Mouse (Mus musculus) bone marrow macrophage, adult 2 months (primary cell): ENCODE data around the gene Lce3a. TPM values are rescaled to one million over a fixed set of nuclear protein-coding genes. Genes with fewer than 3 reads are reported as not detected.

Experiments used
- H3K27ac ChIP-seq: 2 replicates; pipeline ENCODE4 v1.5.1; 2012; ENCODE audit warnings: low read depth, low read length; ENCODE audit not compliant: insufficient read depth
- H3K4me1 ChIP-seq: 2 replicates; pipeline ENCODE4 v1.6.1; 2012; ENCODE audit warnings: low read length; ENCODE audit not compliant: control insufficient read depth, insufficient read depth
- H3K4me3 ChIP-seq: 2 replicates; pipeline ENCODE4 v1.5.1; 2012; ENCODE audit warnings: mild to moderate bottlenecking, low read length, moderate library complexity; ENCODE audit not compliant: insufficient read depth
- CTCF ChIP-seq: IDR thresholded peaks from 2 replicates; pipeline ENCODE4 v1.5.1; 2012; ENCODE audit warnings: low read depth, mild to moderate bottlenecking, low read length, moderate library complexity
- POLR2A ChIP-seq: IDR thresholded peaks from 2 replicates; pipeline ENCODE4 v1.6.1; 2012; ENCODE audit warnings: mild to moderate bottlenecking, low read depth, low read length, borderline replicate concordance
- polyA plus RNA-seq: library from polyadenylated mRNA; stranded (reverse); fragments of >200 nt; gene quantifications from 2 replicates; pipeline ENCODE4 v1.2.4, GENCODE M21; 2012; ENCODE audit not compliant: missing spikeins, insufficient read depth, insufficient read length

Gene Lce3a
- not detected in 2 replicates for polyA plus RNA-seq

- TF ChIP-seq CTCF = no peak
- TF ChIP-seq POLR2A = no peak
- Histone ChIP-seq H3K4me1 (no peaks in the 10 kb centered on the region), H3K4me3 (no peak within 1 kb of the TSS), H3K27ac (no peak within 1 kb of the TSS)
Observed at GRCm38 (mm10) chr3:92926130-92926529, at the start of gene Lce3a. Lce3a (minus strand) TSS chr3:92926230.

GRCm38 (mm10) chr3:92966761-92967160, 40.7 kb upstream of the Lce3a start, which contains the start of gene Lce3e:
Lce3e (plus strand) TSS chr3:92967061.
- TF ChIP-seq POLR2A (no peak), CTCF (no peak)
- H3K4me1 ChIP-seq = no peaks in the 10 kb centered on the region
- no peak within 1 kb of the TSS for H3K27ac ChIP-seq
- no peak within 1 kb of the TSS for H3K4me3 ChIP-seq

GRCm38 (mm10) chr3:92957090-92957489, 31.1 kb upstream of the Lce3a start, which contains the start of gene Lce3d:
Lce3d (plus strand) TSS chr3:92957390.
- no peak for TF ChIP-seq POLR2A
- TF ChIP-seq CTCF = no peak
- no peak within 1 kb of the TSS for H3K27ac ChIP-seq

GRCm38 (mm10) chr3:92944186-92944585, 18.2 kb upstream of the Lce3a start, which contains the start of gene Lce3c:
Lce3c (plus strand) TSS chr3:92944486.
- no peak for TF ChIP-seq CTCF
- no peak for TF ChIP-seq POLR2A
- H3K4me3 ChIP-seq = no peak within 1 kb of the TSS
- no peak within 1 kb of the TSS for H3K27ac ChIP-seq
- H3K4me1 ChIP-seq = no peaks in the 10 kb centered on the region

More at GRCm38 (mm10) chr3:92957090-92957489, 31.1 kb upstream of the Lce3a start, which contains the start of gene Lce3d:
- H3K4me3 ChIP-seq = no peak within 1 kb of the TSS
- H3K4me1 ChIP-seq = no peaks in the 10 kb centered on the region

- TF ChIP-seq CTCF = no peak
- no peak for TF ChIP-seq POLR2A
- no peak within 1 kb of the TSS for H3K4me3 ChIP-seq
Observed at GRCm38 (mm10) chr3:92932679-92933078, 6.6 kb upstream of the Lce3a start, which contains the start of gene Lce3b. Lce3b (plus strand) TSS chr3:92932979.

GRCm38 (mm10) chr3:92920364-92920763, 5.7 kb downstream of the Lce3a start:
- H3K4me1 ChIP-seq = no peaks in the 10 kb centered on the region
- no peak overlapping the region for H3K27ac ChIP-seq
- no peak overlapping the region for H3K4me3 ChIP-seq
- TF ChIP-seq POLR2A (no peak), CTCF (no peak)

More at GRCm38 (mm10) chr3:92932679-92933078, 6.6 kb upstream of the Lce3a start, which contains the start of gene Lce3b:
- H3K27ac ChIP-seq = no peak within 1 kb of the TSS
- H3K4me1 ChIP-seq = no peaks in the 10 kb centered on the region

GRCm38 (mm10) chr3:92907571-92907970, 18.5 kb downstream of the Lce3a start:
- TF ChIP-seq CTCF (peak; percentile 41; the same call in 1 of the 2 replicates), POLR2A (no peak)
- Histone ChIP-seq H3K27ac (no peak overlapping the region), H3K4me1 (no peaks in the 10 kb centered on the region), H3K4me3 (no peak overlapping the region)

GRCm38 (mm10) chr3:92905182-92905581, 20.8 kb downstream of the Lce3a start:
- Histone ChIP-seq H3K4me3 (no peak overlapping the region), H3K27ac (no peak overlapping the region), H3K4me1 (no peaks in the 10 kb centered on the region)
- no peak for TF ChIP-seq CTCF
- no peak for TF ChIP-seq POLR2A

- no peak overlapping the region for H3K4me3 ChIP-seq
- H3K4me1 ChIP-seq = no peaks in the 10 kb centered on the region
- TF ChIP-seq CTCF = no peak
- no peak for TF ChIP-seq POLR2A
- no peak overlapping the region for H3K27ac ChIP-seq
Observed at GRCm38 (mm10) chr3:92903640-92904039, 22.4 kb downstream of the Lce3a start.

- TF ChIP-seq POLR2A (no peak), CTCF (peak; percentile 48; the same call in 1 of the 2 replicates)
- Histone ChIP-seq H3K27ac (no peak overlapping the region), H3K4me1 (no peaks in the 10 kb centered on the region), H3K4me3 (no peak overlapping the region)
Observed at GRCm38 (mm10) chr3:92902992-92903391, 23.0 kb downstream of the Lce3a start.

- Histone ChIP-seq H3K4me1 (no peaks in the 10 kb centered on the region), H3K4me3 (no peak overlapping the region), H3K27ac (no peak overlapping the region)
- TF ChIP-seq CTCF (no peak), POLR2A (no peak)
Observed at GRCm38 (mm10) chr3:92894489-92894888, 31.5 kb downstream of the Lce3a start.
